Mouse (Mus musculus) liver, postnatal 0 days (tissue): ENCODE measurements around the gene Rnf5. TPM values are rescaled to one million over a fixed set of nuclear protein-coding genes. Genes with fewer than 3 reads are reported as not detected.

Experiments used
- ATAC-seq: fragments of 200-750 bp; cut with Nextera tagmentation; 2 replicates; pipeline ENCODE4 v1.8.0; 2017; ENCODE audit warnings: mild to moderate bottlenecking, moderate library complexity
- DNase-seq: peaks from one replicate; pipeline ENCODE4 v3.0.0-alpha.2; 2016
- H3K27ac ChIP-seq: fragments of 300-500 bp; sonication (generic); 2 replicates; pipeline ENCODE4 v1.5.1; 2014; ENCODE audit warnings: antibody characterized with exemption, moderate library complexity, mild to moderate bottlenecking, low read depth
- H3K27me3 ChIP-seq: fragments of 300-500 bp; sonication (generic); 2 replicates; pipeline ENCODE4 v1.6.1; 2014; ENCODE audit warnings: low read length, control low read depth, mixed read lengths; ENCODE audit not compliant: insufficient read depth
- H3K36me3 ChIP-seq: fragments of 300-500 bp; sonication (generic); replicated peaks from 2 replicates; pipeline ENCODE4 v1.6.1; 2014; ENCODE audit warnings: mild to moderate bottlenecking, control low read depth, low read length, moderate library complexity, mixed read lengths; ENCODE audit not compliant: insufficient read depth
- H3K4me1 ChIP-seq: fragments of 300-500 bp; sonication (generic); 2 replicates; pipeline ENCODE4 v1.6.1; 2014; ENCODE audit warnings: antibody characterized with exemption, mild to moderate bottlenecking, control low read depth; ENCODE audit not compliant: insufficient read depth
- H3K4me2 ChIP-seq: fragments of 300-500 bp; sonication (generic); 2 replicates; pipeline ENCODE4 v1.6.1; 2014; ENCODE audit warnings: low read depth, mild to moderate bottlenecking, low read length, moderate library complexity, mixed read lengths
- H3K4me3 ChIP-seq: fragments of 300-500 bp; sonication (generic); 2 replicates; pipeline ENCODE4 v1.5.1; 2014; ENCODE audit warnings: low read depth, low read length
- H3K9ac ChIP-seq: fragments of 300-500 bp; sonication (generic); replicated peaks from 2 replicates; pipeline ENCODE4 v1.6.1; 2014; ENCODE audit warnings: mild to moderate bottlenecking, moderate library complexity
- H3K9me3 ChIP-seq: fragments of 300-500 bp; sonication (generic); 2 replicates; pipeline ENCODE4 v1.6.1; 2016; ENCODE audit warnings: mild to moderate bottlenecking, control low read depth, low read length, mixed read lengths
- CTCF ChIP-seq: sonication (generic); IDR thresholded peaks from 2 replicates; pipeline ENCODE4 v1.5.1; 2016; ENCODE audit warnings: antibody characterized with exemption, low read depth
- EP300 ChIP-seq: IDR thresholded peaks from 2 replicates; pipeline ENCODE4 v1.6.1; 2016; ENCODE audit warnings: antibody characterized with exemption, low read depth, mild to moderate bottlenecking
- WGBS: fragments of 180-500 bp; shearing (Covaris S2); extraction: QIAGEN DNeasy Blood & Tissue Kit; methylation state at CpG from one replicate; pipeline ENCODE4 v1.1.7; 2014; ENCODE audit not compliant: insufficient replicate concordance; 5-methylcytosine and 5-hydroxymethylcytosine counted together
- polyA plus RNA-seq: library from polyadenylated mRNA; unstranded; fragments of >200 nt; fragmentation: Nextera tagmentation; extraction: Ambion mirVana; gene quantifications from 2 replicates; pipeline ENCODE4 v1.2.1, GENCODE M21; 2015

The Rnf5 gene
- polyA plus RNA-seq, 1 experiment from 2014 or later = 78.4 TPM

- Histone ChIP-seq H3K4me2 (no peak overlapping the region), H3K4me3 (no peak overlapping the region), H3K9me3 (no peaks in the 10 kb centered on the region), H3K27ac (no peak overlapping the region), H3K4me1 (peaks cover 23% of the 10 kb centered on the region), H3K9ac (no peak overlapping the region), H3K36me3 (peaks cover 41% of the 10 kb centered on the region), H3K27me3 (no peaks in the 10 kb centered on the region)
- no peak for TF ChIP-seq EP300
- TF ChIP-seq CTCF = no peak
- no peak for DNase-seq
- ATAC-seq = no peak
- WGBS = 90% methylated on average over 8 of the region's 8 CpGs
Measured at GRCm38 (mm10) chr17:34611050-34611449, 7.6 kb upstream of the Rnf5 start.

GRCm38 (mm10) chr17:34607997-34608396 lies 4.5 kb upstream of the Rnf5 start:
- H3K4me3 ChIP-seq = no peak overlapping the region
- TF ChIP-seq EP300 = no peak
- no peak for TF ChIP-seq CTCF
- H3K9ac ChIP-seq = no peak overlapping the region
- H3K4me2 ChIP-seq = no peak overlapping the region
- DNase-seq (no peak), ATAC-seq (no peak)
- no peaks in the 10 kb centered on the region for H3K9me3 ChIP-seq
- WGBS = 73% methylated on average over 7 of the region's 7 CpGs
- peaks cover 32% of the 10 kb centered on the region for H3K36me3 ChIP-seq
- H3K27me3 ChIP-seq = no peaks in the 10 kb centered on the region
- H3K4me1 ChIP-seq = peaks cover 36% of the 10 kb centered on the region
- no peak overlapping the region for H3K27ac ChIP-seq

GRCm38 (mm10) chr17:34606186-34607039 lies 2.9 kb upstream of the Rnf5 start:
- Histone ChIP-seq H3K4me2 (peak overlapping the region; percentile 92), H3K27me3 (no peaks in the 10 kb centered on the region), H3K27ac (peak overlapping the region; percentile 96), H3K36me3 (peaks cover 17% of the 10 kb centered on the region; the same call in 1 of the 2 replicates), H3K9me3 (no peaks in the 10 kb centered on the region), H3K9ac (peak overlapping the region; percentile 86), H3K4me1 (peaks cover 49% of the 10 kb centered on the region), H3K4me3 (peak overlapping the region; percentile 77)
- DNase-seq = no peak
- TF ChIP-seq EP300 = no peak
- TF ChIP-seq CTCF = no peak
- no peak for ATAC-seq
- 11% methylated on average over 32 of the region's 32 CpGs for WGBS

GRCm38 (mm10) chr17:34605609-34606008 lies 2.1 kb upstream of the Rnf5 start:
- DNase-seq (peak; percentile 94), ATAC-seq (peak; percentile 15)
- peaks cover 13% of the 10 kb centered on the region for H3K36me3 ChIP-seq
- peak overlapping the region; percentile 92 for H3K4me2 ChIP-seq
- under 1% methylated on average over 19 of the region's 30 CpGs for WGBS
- peak overlapping the region; percentile 86 for H3K9ac ChIP-seq
- H3K27me3 ChIP-seq = no peaks in the 10 kb centered on the region
- peaks cover 49% of the 10 kb centered on the region for H3K4me1 ChIP-seq
- H3K9me3 ChIP-seq = no peaks in the 10 kb centered on the region
- peak overlapping the region; percentile 77 for H3K4me3 ChIP-seq
- TF ChIP-seq EP300 = no peak
- TF ChIP-seq CTCF = no peak
- H3K27ac ChIP-seq = peak overlapping the region; percentile 96

- Histone ChIP-seq H3K27me3 (no peaks in the 10 kb centered on the region), H3K4me3 (peak overlapping the region; percentile 77), H3K9me3 (no peaks in the 10 kb centered on the region), H3K9ac (peak overlapping the region; percentile 86), H3K27ac (peak overlapping the region; percentile 96), H3K4me1 (peaks cover 49% of the 10 kb centered on the region), H3K4me2 (peak overlapping the region; percentile 92), H3K36me3 (peaks cover 15% of the 10 kb centered on the region)
- ATAC-seq (peak; percentile 2; the same call in 1 of the 2 replicates), DNase-seq (peak; percentile 69)
- TF ChIP-seq CTCF (no peak), EP300 (no peak)
- 14% methylated on average over 24 of the region's 24 CpGs for WGBS
Measured at GRCm38 (mm10) chr17:34604511-34605237, 1.2 kb upstream of the Rnf5 start.

- Histone ChIP-seq H3K4me1 (peaks cover 53% of the 10 kb centered on the region), H3K36me3 (peaks cover 15% of the 10 kb centered on the region), H3K9me3 (no peaks in the 10 kb centered on the region), H3K27ac (peak within 1 kb of the TSS; percentile 96), H3K4me3 (peak within 1 kb of the TSS; percentile 77), H3K4me2 (peak within 1 kb of the TSS; percentile 97), H3K27me3 (no peaks in the 10 kb centered on the region), H3K9ac (peak within 1 kb of the TSS; percentile 86)
- DNase-seq (peak; percentile 99), ATAC-seq (peak; percentile 83)
- TF ChIP-seq EP300 (no peak), CTCF (no peak)
- 0% methylated on average over 35 of the region's 35 CpGs for WGBS
Measured at GRCm38 (mm10) chr17:34604061-34604508, 595 bp upstream of the Rnf5 start, which contains the start of gene Agpat1. Gene Agpat1, plus strand, starts transcription at chr17:34604262.
